Comparison of ENCODE assay signal across 30 mouse cellular contexts in the genomic region with DNA sequence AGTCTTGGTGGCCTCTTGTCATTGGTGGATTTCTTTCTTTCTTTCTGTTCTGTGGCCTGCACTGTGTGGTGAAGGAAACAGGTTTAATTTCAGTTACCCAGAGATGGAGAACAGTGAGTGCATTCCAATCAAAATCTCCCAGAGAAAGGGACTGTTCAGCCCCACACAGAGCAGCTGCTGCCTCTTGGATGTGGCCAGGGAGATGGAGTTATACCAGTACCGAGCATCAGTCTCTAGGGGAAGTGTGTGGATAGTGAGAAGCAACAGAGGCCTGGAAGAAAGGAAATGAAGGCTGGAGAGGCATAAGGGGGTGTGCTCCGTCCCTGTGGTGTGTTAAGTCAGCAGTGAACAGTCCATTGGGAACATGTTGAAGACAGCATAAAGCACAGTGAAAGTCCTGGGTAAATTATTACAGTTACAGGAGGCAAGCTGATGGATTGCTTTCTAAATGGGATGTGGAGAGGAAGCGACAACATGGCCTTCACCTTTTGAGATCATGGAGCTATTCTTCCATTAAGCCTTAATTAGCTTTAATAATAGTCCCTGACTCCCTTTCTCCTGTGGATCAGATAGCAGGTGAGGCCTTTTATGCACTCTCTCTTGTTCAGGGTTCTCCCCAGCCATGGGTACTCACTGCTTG. TPM values are rescaled to one million over a fixed set of nuclear protein-coding genes. Genes with fewer than 3 reads are reported as not detected.
DNase-seq lines count a peak whose midpoint lies in the region; ATAC-seq and TF ChIP-seq lines count a peak whose summit lies in the region.
"Had no signal": no experiment of that assay in that cellular context is flagged by ENCODE, and none has a peak within 500 bp of the region (broad histone marks: within the 10 kb centered on the region; RNA-seq: fewer than 3 reads in every experiment).

No protein-coding gene starts in this region.

- H3K27ac ChIP-seq in kidney, postnatal 0 days: no peak overlapping the region
- H3K27ac ChIP-seq in embryonic facial prominence, embryonic 15.5 days (replicated peaks): no peak overlapping the region
- no peak overlapping the region; the same call in 1 of the 2 replicates for H3K27ac ChIP-seq in hindbrain, embryonic 16.5 days (ENCODE audit: low read depth, low read length)
- H3K27ac ChIP-seq: embryonic facial prominence, embryonic 12.5 days; heart, embryonic 15.5 days; intestine, embryonic 15.5 days; limb, embryonic 10.5 days; liver, embryonic 15.5 days; lung, embryonic 15.5 days; neural tube, embryonic 12.5 days; stomach, embryonic 15.5 days had no signal

- no peak overlapping the region for H3K4me3 ChIP-seq in kidney, postnatal 0 days (replicated peaks; ENCODE audit: low read depth, low read length)
- no peak overlapping the region for H3K4me3 ChIP-seq in embryonic facial prominence, embryonic 15.5 days (replicated peaks)
- no peak overlapping the region for H3K4me3 ChIP-seq in hindbrain, embryonic 16.5 days (ENCODE audit: low read length)
- H3K4me3 ChIP-seq: embryonic facial prominence, embryonic 12.5 days; heart, embryonic 15.5 days; intestine, embryonic 15.5 days; limb, embryonic 10.5 days; liver, embryonic 15.5 days; lung, embryonic 15.5 days; megakaryocyte, embryonic 14.5 days; neural tube, embryonic 12.5 days; stomach, embryonic 15.5 days had no signal

- H3K4me2 ChIP-seq in kidney, postnatal 0 days (ENCODE audit: low read length): no peak overlapping the region
- H3K4me2 ChIP-seq in embryonic facial prominence, embryonic 15.5 days (replicated peaks): no peak overlapping the region
- H3K4me2 ChIP-seq in hindbrain, embryonic 16.5 days (ENCODE audit: low read length): no peak overlapping the region
- H3K4me2 ChIP-seq: embryonic facial prominence, embryonic 12.5 days; heart, embryonic 15.5 days; intestine, embryonic 15.5 days; liver, embryonic 15.5 days; lung, embryonic 15.5 days; neural tube, embryonic 12.5 days; stomach, embryonic 15.5 days had no signal

- peak; percentile 85 for ATAC-seq in frontal cortex, adult (ENCODE audit: low TSS enrichment)
- ATAC-seq in kidney, postnatal 0 days (replicated peaks; ENCODE audit: low FRiP score, low read depth): no peak; the same call in 1 of the 2 replicates
- 0 out of 2 replicates have a peak, but pooled peaks have one; percentile 24 for ATAC-seq in embryonic facial prominence, embryonic 15.5 days (ENCODE audit: insufficient number of reproducible peaks, low FRiP score, low TSS enrichment, low read depth)
- ATAC-seq in hindbrain, embryonic 16.5 days: no peak
- ATAC-seq: forebrain, embryonic 16.5 days; intestine, embryonic 15.5 days; Patski had no signal

- no peaks in the 10 kb centered on the region for H3K27me3 ChIP-seq in kidney, postnatal 0 days (ENCODE audit: insufficient read depth, low read length)
- H3K27me3 ChIP-seq in embryonic facial prominence, embryonic 15.5 days: no peaks in the 10 kb centered on the region
- no peaks in the 10 kb centered on the region for H3K27me3 ChIP-seq in hindbrain, embryonic 16.5 days (replicated peaks; ENCODE audit: control insufficient read depth, insufficient read depth, low read length)
- H3K27me3 ChIP-seq: CH12.LX; embryonic facial prominence, embryonic 12.5 days; heart, embryonic 15.5 days; intestine, embryonic 15.5 days; liver, embryonic 15.5 days; lung, embryonic 15.5 days; megakaryocyte, embryonic 14.5 days; neural tube, embryonic 12.5 days; Patski; stomach, embryonic 15.5 days had no signal

- H3K36me3 ChIP-seq in kidney, postnatal 0 days (ENCODE audit: insufficient read depth, low read length): no peaks in the 10 kb centered on the region
- no peaks in the 10 kb centered on the region for H3K36me3 ChIP-seq in embryonic facial prominence, embryonic 15.5 days
- H3K36me3 ChIP-seq in hindbrain, embryonic 16.5 days (ENCODE audit: control insufficient read depth, insufficient read depth, low read length): no peaks in the 10 kb centered on the region
- H3K36me3 ChIP-seq: heart, embryonic 15.5 days; intestine, embryonic 15.5 days; limb, embryonic 10.5 days; liver, embryonic 15.5 days; lung, embryonic 15.5 days; neural tube, embryonic 12.5 days; stomach, embryonic 15.5 days had no signal

- no peak overlapping the region for H3K9ac ChIP-seq in kidney, postnatal 0 days (ENCODE audit: low read depth, low read length)
- H3K9ac ChIP-seq in embryonic facial prominence, embryonic 15.5 days: no peak overlapping the region
- peak overlapping the region; percentile 22; the same call in 1 of the 2 replicates for H3K9ac ChIP-seq in hindbrain, embryonic 16.5 days (ENCODE audit: low read depth, low read length)
- H3K9ac ChIP-seq: embryonic facial prominence, embryonic 12.5 days; heart, embryonic 15.5 days; intestine, embryonic 15.5 days; liver, embryonic 15.5 days; lung, embryonic 15.5 days; neural tube, embryonic 12.5 days; stomach, embryonic 15.5 days had no signal

- TF ChIP-seq CTCF in kidney, postnatal 0 days (IDR thresholded peaks at IDR 0.05; ENCODE audit: low read depth): no peak

- H3K9me3 ChIP-seq in kidney, postnatal 0 days (replicated peaks; ENCODE audit: low read length): no peaks in the 10 kb centered on the region
- no peaks in the 10 kb centered on the region for H3K9me3 ChIP-seq in embryonic facial prominence, embryonic 15.5 days (replicated peaks)
- H3K9me3 ChIP-seq in hindbrain, embryonic 16.5 days (ENCODE audit: control insufficient read depth, low read length): no peaks in the 10 kb centered on the region
- H3K9me3 ChIP-seq: embryonic facial prominence, embryonic 12.5 days; G1E; heart, embryonic 15.5 days; intestine, embryonic 15.5 days; limb, embryonic 10.5 days; liver, embryonic 15.5 days; lung, embryonic 15.5 days; neural tube, embryonic 12.5 days; stomach, embryonic 15.5 days had no signal

- H3K4me1 ChIP-seq in kidney, postnatal 0 days (replicated peaks; ENCODE audit: insufficient read depth, low read length): peaks cover 4% of the 10 kb centered on the region; the same call in 1 of the 2 replicates
- no peaks in the 10 kb centered on the region for H3K4me1 ChIP-seq in embryonic facial prominence, embryonic 15.5 days
- H3K4me1 ChIP-seq in hindbrain, embryonic 16.5 days (ENCODE audit: control insufficient read depth, insufficient read depth, low read depth, low read length): peaks cover 8% of the 10 kb centered on the region
- H3K4me1 ChIP-seq: intestine, embryonic 15.5 days; limb, embryonic 10.5 days; neural tube, embryonic 12.5 days; stomach, embryonic 15.5 days had no signal

- WGBS in kidney, postnatal 0 days: 25% methylated on average over 3 of the region's 3 CpGs
- WGBS in embryonic facial prominence, embryonic 15.5 days: 51% methylated on average over 3 of the region's 3 CpGs
- WGBS in hindbrain, embryonic 16.5 days: 44% methylated on average over 3 of the region's 3 CpGs

- DNase-seq in frontal cortex, adult 2 months (ENCODE audit: extremely low spot score in 1 of 2, low spot score in 1 of 2): no peak
- peak; percentile 56 for DNase-seq in kidney, postnatal 0 days (ENCODE audit: low spot score)
- no peak for DNase-seq in kidney, postnatal 25 days
- no peak for DNase-seq in gastrocnemius, postnatal 10 days
- DNase-seq: adrenal gland, adult 2 months; B cell, adult 2 months; cerebellum, adult 11-12 months; cerebellum, postnatal 14 days; heart, postnatal 4 days; kidney, adult 8-10 months; liver; lung, postnatal 36 days; right cerebral cortex, adult 18-20 months; thymus, postnatal 36 days had no signal

RNA-seq across cellular contexts. Expression of a gene that starts 21.7 kb away (rescaled TPM):
- 23.7 and 23.8 TPM in 2 replicates for polyA plus RNA-seq in frontal cortex, adult 2 months (2012; rRNA removed)
- 6.8 and 7.0 TPM in 2 replicates for polyA plus RNA-seq in kidney, postnatal 0 days (2015; fragmentation: Nextera tagmentation; extraction: Ambion mirVana)
- 9.8 and 10.1 TPM in 2 replicates for polyA plus RNA-seq in embryonic facial prominence, embryonic 15.5 days (2015; fragmentation: Nextera tagmentation; extraction: Ambion mirVana)
- polyA plus RNA-seq in hindbrain, embryonic 16.5 days (2015; fragmentation: Nextera tagmentation; extraction: Ambion mirVana): 40.4 and 47.3 TPM in 2 replicates
- total RNA-seq in gastrocnemius, postnatal 10 days (2021): 10 to 100 TPM; 21.6 to 24.5 TPM

Comparison
In these comparisons a context has a peak if more than half of its experiments do, and no peak if none do; other contexts are left out.
1. ATAC-seq: peak in frontal cortex, adult (single experiment) and embryonic facial prominence, embryonic 15.5 days (single experiment); none in kidney, postnatal 0 days (single experiment) and hindbrain, embryonic 16.5 days (single experiment).